Mouse (Mus musculus) testis, adult 2 months (tissue): ENCODE data around the gene Gpc6.

Experiments used
- CTCF ChIP-seq: fragments of 200-500 bp; IDR thresholded peaks from 2 replicates; pipeline ENCODE4 v1.5.1; 2012; ENCODE audit warnings: low read depth, mild to moderate bottlenecking, inconsistent platforms, low read length, moderate library complexity; ENCODE audit not compliant: control insufficient read depth, insufficient read depth, insufficient replicate concordance
- POLR2A ChIP-seq: fragments of 200-500 bp; IDR thresholded peaks from 2 replicates; pipeline ENCODE4 v1.6.1; 2012; ENCODE audit warnings: low read depth, mild to moderate bottlenecking, inconsistent platforms, low read length, moderate library complexity; ENCODE audit not compliant: control insufficient read depth

DNA sequence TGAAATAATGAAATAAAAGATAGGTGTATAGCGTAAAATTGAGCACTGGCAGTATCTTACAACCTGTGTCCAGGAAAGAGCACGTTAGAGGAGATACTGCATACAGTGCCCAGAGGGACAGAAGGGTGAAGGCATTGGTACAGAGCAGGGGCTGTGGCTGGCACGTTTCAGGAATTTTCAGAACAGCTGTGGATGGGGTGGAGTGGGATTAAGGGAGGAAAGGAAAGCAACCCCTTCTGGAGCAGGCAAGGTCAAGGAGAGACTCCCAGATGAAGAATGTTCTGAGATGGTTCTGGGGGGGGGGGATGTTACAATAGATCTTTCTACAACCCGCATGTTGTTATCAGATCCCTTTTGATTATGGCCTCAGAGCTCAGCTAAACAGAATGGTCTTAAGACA is 331.1 kb downstream of the Gpc6 start:
- TF ChIP-seq CTCF (no peak), POLR2A (no peak)
